Mouse (Mus musculus): ENCODE measurements around the gene Adamts17. TPM values are rescaled to one million over a fixed set of nuclear protein-coding genes. Genes with fewer than 3 reads are reported as not detected.

Adamts17 gene
- polyA plus RNA-seq, 1 experiment from 2014 or later, result 1.6 TPM

DNA sequence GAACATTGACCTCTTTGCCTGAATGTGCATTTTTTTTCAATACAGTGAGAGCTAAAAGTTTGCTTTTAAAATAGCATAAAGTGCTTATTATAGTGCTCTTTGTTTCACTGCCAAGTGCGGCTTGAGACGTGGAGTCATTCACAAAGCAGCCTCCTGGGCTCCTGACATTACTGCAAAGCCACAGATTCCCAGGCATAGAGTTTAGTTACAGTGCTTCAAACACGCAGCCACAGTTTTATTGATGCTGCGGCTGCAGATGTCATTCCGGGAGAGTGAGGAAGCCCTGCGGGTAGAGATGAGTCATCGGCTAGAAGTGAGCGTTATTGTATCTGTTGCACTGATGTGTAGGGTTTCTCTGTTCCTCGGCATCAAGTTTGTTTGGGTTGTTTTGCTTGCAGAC lies 26.8 kb upstream of the Adamts17 start:
- no peak overlapping the region for H3K4me2 ChIP-seq (replicated peaks; ENCODE audit: low read depth)
- TF ChIP-seq CTCF (IDR thresholded peaks at IDR 0.05; ENCODE audit: low read depth), result no peak
- H3K27me3 ChIP-seq (replicated peaks; ENCODE audit: control insufficient read depth, insufficient read depth, low read length), result no peaks in the 10 kb centered on the region
- H3K27ac ChIP-seq (ENCODE audit: low read depth, low read length), result no peak overlapping the region
- H3K9ac ChIP-seq (ENCODE audit: low read depth, low read length), result no peak overlapping the region
- ATAC-seq, result no peak
- WGBS, result 41% methylated on average over 9 of the region's 9 CpGs
- H3K9me3 ChIP-seq (ENCODE audit: control insufficient read depth), result no peaks in the 10 kb centered on the region
- H3K36me3 ChIP-seq (ENCODE audit: control insufficient read depth, insufficient read depth), result no peaks in the 10 kb centered on the region
- H3K4me1 ChIP-seq (replicated peaks; ENCODE audit: control insufficient read depth, insufficient read depth, low read length), result no peaks in the 10 kb centered on the region
- no peak overlapping the region for H3K4me3 ChIP-seq (ENCODE audit: low read depth, low read length)

DNA sequence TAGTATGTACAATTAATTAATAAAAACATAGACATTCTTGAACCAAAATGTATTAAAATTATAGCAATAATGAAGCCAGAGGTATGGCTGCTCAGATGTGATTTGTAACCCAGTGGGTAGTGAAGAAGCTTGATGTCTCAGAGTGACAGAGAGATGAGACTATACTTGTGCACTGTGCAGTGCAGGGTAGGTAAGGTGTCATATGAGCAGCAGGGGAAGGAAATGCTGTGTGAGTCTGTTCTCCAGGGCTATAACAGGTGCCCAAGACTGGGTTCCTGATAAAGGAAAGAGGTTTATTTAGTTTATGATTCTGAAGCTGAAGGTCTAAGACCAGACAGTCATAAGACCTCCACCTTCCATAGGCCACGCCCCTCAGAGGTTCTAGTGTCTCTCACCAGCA lies 26.4 kb upstream of the Adamts17 start:
- H3K9me3 ChIP-seq (ENCODE audit: control insufficient read depth), result no peaks in the 10 kb centered on the region
- no peak overlapping the region for H3K4me2 ChIP-seq (replicated peaks; ENCODE audit: low read depth)
- H3K4me3 ChIP-seq (ENCODE audit: low read depth, low read length), result no peak overlapping the region
- no peak for TF ChIP-seq CTCF (IDR thresholded peaks at IDR 0.05; ENCODE audit: low read depth)
- H3K27ac ChIP-seq (ENCODE audit: low read depth, low read length), result no peak overlapping the region
- no peak overlapping the region for H3K9ac ChIP-seq (ENCODE audit: low read depth, low read length)
- no peaks in the 10 kb centered on the region for H3K4me1 ChIP-seq (replicated peaks; ENCODE audit: control insufficient read depth, insufficient read depth, low read length)
- 70% methylated on average over 1 of the region's 1 CpGs for WGBS
- ATAC-seq, result no peak
- no peaks in the 10 kb centered on the region for H3K27me3 ChIP-seq (replicated peaks; ENCODE audit: control insufficient read depth, insufficient read depth, low read length)
- no peaks in the 10 kb centered on the region for H3K36me3 ChIP-seq (ENCODE audit: control insufficient read depth, insufficient read depth)

DNA sequence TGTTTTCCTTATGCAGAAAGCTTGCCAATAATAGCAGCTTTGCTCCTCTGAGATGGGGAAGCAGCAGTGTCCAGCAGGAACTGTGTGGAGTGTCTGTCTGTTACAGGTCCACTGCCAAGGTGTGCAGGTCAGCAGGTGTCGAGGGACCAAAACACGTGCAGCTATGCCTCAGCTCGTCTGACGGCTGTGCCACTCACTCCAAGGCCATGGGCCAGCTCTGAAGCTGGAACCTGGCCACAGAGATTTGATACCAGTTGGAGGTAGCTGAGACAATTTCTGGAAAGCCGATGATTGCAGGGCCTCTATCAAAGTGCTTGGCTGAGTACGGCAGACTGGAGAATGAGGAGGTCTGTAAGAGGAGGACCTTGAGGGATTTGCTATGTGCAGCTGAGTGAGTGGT lies 24.0 kb upstream of the Adamts17 start:
- no peaks in the 10 kb centered on the region for H3K4me1 ChIP-seq (replicated peaks; ENCODE audit: control insufficient read depth, insufficient read depth, low read length)
- no peak for ATAC-seq
- H3K9me3 ChIP-seq (ENCODE audit: control insufficient read depth), result no peaks in the 10 kb centered on the region
- no peak overlapping the region for H3K4me2 ChIP-seq (replicated peaks; ENCODE audit: low read depth)
- H3K27ac ChIP-seq (ENCODE audit: low read depth, low read length), result no peak overlapping the region
- H3K9ac ChIP-seq (ENCODE audit: low read depth, low read length), result no peak overlapping the region
- H3K4me3 ChIP-seq (ENCODE audit: low read depth, low read length), result no peak overlapping the region
- 90% methylated on average over 6 of the region's 6 CpGs for whole genome bisulfite sequencing
- H3K36me3 ChIP-seq (ENCODE audit: control insufficient read depth, insufficient read depth), result no peaks in the 10 kb centered on the region
- H3K27me3 ChIP-seq (replicated peaks; ENCODE audit: control insufficient read depth, insufficient read depth, low read length), result no peaks in the 10 kb centered on the region
- no peak for TF ChIP-seq CTCF (IDR thresholded peaks at IDR 0.05; ENCODE audit: low read depth)

DNA sequence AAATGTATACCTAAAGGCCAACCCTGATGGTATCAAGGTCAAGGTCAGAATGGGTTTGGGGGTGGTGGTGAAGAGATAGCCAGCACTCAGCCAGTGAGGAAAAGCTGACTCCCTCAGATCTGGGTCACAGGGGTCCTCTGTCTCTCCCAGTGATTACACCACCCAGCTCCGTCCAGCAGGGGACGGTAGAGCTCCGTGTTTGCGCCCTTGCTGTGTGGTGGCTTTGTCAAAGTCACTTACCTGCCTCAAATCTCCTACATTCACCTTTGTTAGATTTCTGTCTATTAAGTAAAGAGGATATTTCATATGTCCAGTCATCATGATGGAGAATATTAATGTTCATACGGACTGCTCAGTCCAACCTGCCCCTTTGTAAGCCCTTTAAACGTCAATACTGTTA lies 19.5 kb upstream of the Adamts17 start:
- no peak overlapping the region for H3K9ac ChIP-seq (ENCODE audit: low read depth, low read length)
- H3K36me3 ChIP-seq (ENCODE audit: control insufficient read depth, insufficient read depth), result no peaks in the 10 kb centered on the region
- no peak overlapping the region for H3K27ac ChIP-seq (ENCODE audit: low read depth, low read length)
- TF ChIP-seq CTCF (IDR thresholded peaks at IDR 0.05; ENCODE audit: low read depth), result peak; percentile 95
- H3K9me3 ChIP-seq (ENCODE audit: control insufficient read depth), result no peaks in the 10 kb centered on the region
- no peaks in the 10 kb centered on the region for H3K4me1 ChIP-seq (replicated peaks; ENCODE audit: control insufficient read depth, insufficient read depth, low read length)
- H3K27me3 ChIP-seq (replicated peaks; ENCODE audit: control insufficient read depth, insufficient read depth, low read length), result no peaks in the 10 kb centered on the region
- no peak overlapping the region for H3K4me3 ChIP-seq (ENCODE audit: low read depth, low read length)
- ATAC-seq, result no peak
- H3K4me2 ChIP-seq (replicated peaks; ENCODE audit: low read depth), result no peak overlapping the region
- WGBS, result 36% methylated on average over 6 of the region's 6 CpGs

DNA sequence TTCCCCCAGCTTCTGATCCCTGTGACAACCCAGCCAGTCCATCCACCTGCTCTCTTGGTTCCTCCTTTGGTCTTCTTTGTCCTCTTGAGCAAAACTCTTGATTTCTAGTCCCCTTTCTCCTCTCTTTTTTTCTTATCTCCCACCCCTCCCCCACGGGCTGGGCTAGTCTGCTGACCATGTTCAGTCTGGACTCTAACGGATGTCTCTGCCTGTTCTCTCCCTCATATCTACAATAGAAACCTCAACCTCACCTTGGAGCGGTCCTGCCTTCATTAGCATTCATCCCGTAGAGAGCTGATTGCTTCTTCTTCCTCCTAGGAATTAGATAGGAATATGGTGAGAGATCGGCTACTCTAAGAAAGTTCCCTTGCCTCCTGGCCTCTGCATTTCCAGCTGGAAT lies 8.7 kb upstream of the Adamts17 start:
- Histone ChIP-seq H3K4me3 (ENCODE audit: low read depth, low read length) (no peak overlapping the region), H3K27ac (ENCODE audit: low read depth, low read length) (no peak overlapping the region), H3K4me1 (replicated peaks; ENCODE audit: control insufficient read depth, insufficient read depth, low read length) (no peaks in the 10 kb centered on the region; the same call in 1 of the 2 replicates), H3K36me3 (ENCODE audit: control insufficient read depth, insufficient read depth) (no peaks in the 10 kb centered on the region), H3K4me2 (replicated peaks; ENCODE audit: low read depth) (no peak overlapping the region), H3K9me3 (ENCODE audit: control insufficient read depth) (no peaks in the 10 kb centered on the region), H3K9ac (ENCODE audit: low read depth, low read length) (no peak overlapping the region), H3K27me3 (replicated peaks; ENCODE audit: control insufficient read depth, insufficient read depth, low read length) (no peaks in the 10 kb centered on the region)
- 48% methylated on average over 5 of the region's 5 CpGs for WGBS
- TF ChIP-seq CTCF (IDR thresholded peaks at IDR 0.05; ENCODE audit: low read depth), result no peak
- ATAC-seq, result no peak

DNA sequence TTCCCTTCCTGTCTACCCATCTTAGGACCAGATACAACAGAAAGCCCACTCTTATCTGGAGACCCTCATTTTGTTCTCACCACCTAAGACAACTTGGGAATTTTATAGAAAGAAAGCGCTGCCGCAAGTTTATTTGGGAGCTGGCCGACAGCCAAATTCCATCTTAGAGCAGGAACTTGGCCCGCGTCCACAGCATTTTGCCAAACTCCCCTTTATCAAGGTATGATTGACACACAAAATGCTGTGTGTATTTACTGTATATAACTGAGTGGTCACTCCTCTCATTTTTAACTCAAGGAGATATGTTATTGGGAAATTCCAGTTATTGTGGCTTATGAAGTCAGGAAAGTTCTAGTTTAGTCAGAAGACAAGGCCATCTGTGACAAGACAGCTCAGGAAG lies 8.2 kb upstream of the Adamts17 start:
- H3K27ac ChIP-seq (ENCODE audit: low read depth, low read length), result no peak overlapping the region
- no peaks in the 10 kb centered on the region for H3K27me3 ChIP-seq (replicated peaks; ENCODE audit: control insufficient read depth, insufficient read depth, low read length)
- H3K4me1 ChIP-seq (replicated peaks; ENCODE audit: control insufficient read depth, insufficient read depth, low read length), result no peaks in the 10 kb centered on the region; the same call in 1 of the 2 replicates
- H3K4me3 ChIP-seq (ENCODE audit: low read depth, low read length), result no peak overlapping the region
- WGBS, result 43% methylated on average over 5 of the region's 5 CpGs
- no peak for ATAC-seq
- no peaks in the 10 kb centered on the region for H3K36me3 ChIP-seq (ENCODE audit: control insufficient read depth, insufficient read depth)
- no peak overlapping the region for H3K9ac ChIP-seq (ENCODE audit: low read depth, low read length)
- no peak overlapping the region for H3K4me2 ChIP-seq (replicated peaks; ENCODE audit: low read depth)
- H3K9me3 ChIP-seq (ENCODE audit: control insufficient read depth), result no peaks in the 10 kb centered on the region
- no peak for TF ChIP-seq CTCF (IDR thresholded peaks at IDR 0.05; ENCODE audit: low read depth)
